Mouse (Mus musculus): ENCODE measurements around the gene Vmn2r120. TPM values are rescaled to one million over a fixed set of nuclear protein-coding genes. Genes with fewer than 3 reads are reported as not detected.
"Not testable (repeated sequence)": the region's sequence is repeated elsewhere in the genome, so short reads cannot be mapped to it uniquely, and the experiment has no call there.

Gene Vmn2r120
- total RNA-seq (2021), result under 1 TPM in 1 of 2 experiments, not detected in 1; 0.08 TPM
- long read RNA-seq, result 0 reads

GRCm38 (mm10) chr17:57545405-57545804, at the start of gene Vmn2r120:
Vmn2r120 (minus strand) TSS chr17:57545505.
- no peak for DNase-seq (ENCODE audit: low spot score in 2 of 2)

GRCm38 (mm10) chr17:57587273-57587672, 42.0 kb upstream of the Vmn2r120 start:
- DNase-seq (ENCODE audit: low spot score in 2 of 2), result not testable (repeated sequence)

DNA sequence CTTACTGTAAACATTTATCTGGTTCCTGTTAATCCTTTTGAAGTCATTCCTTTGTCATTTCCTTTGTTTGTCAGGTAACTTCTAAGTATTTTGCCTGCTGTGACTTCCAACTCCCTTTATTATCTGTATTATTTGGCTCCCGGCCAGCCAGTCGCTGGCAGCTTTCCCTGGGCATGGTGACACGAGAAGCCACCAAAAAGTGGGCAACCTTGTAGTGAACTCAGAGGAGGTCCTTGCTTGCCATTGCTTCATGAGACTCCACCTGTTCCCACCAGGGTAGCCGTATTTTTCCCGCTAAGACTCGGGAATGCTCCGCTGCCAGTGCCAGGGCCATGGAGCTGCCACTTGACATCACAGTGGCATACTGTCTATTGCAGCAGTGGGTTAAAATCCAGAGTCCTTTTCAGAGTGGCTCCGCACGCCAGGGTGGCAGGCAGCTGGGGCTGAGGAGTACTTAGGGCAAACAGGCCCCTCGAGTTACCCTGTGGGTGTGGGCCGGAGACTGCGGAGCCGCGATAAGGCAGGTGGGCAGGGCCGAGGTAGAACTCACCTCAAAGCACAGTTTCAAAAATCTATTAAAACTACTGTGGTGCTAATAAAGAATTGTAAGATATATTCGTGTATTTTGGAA, 28.9 kb upstream of the Vmn2r120 start:
- no peak for DNase-seq (ENCODE audit: low spot score in 2 of 2)

Other genes starting within 250 kb of the Vmn2r120 start
- 1 to 10 TPM; 3.6 to 4.2 TPM for gene Adgre1, start 186.8 kb downstream of the Vmn2r120 start, total RNA-seq (2021)
- gene Gm21834, start 196.7 kb upstream of the Vmn2r120 start, total RNA-seq (2021), result not detected
- gene Cntnap5c, start 224.1 kb upstream of the Vmn2r120 start, total RNA-seq (2021), result 10 to 100 TPM; 17.8 to 23.5 TPM

Data from layer of hippocampus, adult 18-20 months (tissue).